Mouse (Mus musculus) heart, embryonic 15.5 days (tissue): Measurements from ENCODE around the gene Bcs1l. TPM values are rescaled to one million over a fixed set of nuclear protein-coding genes. Genes with fewer than 3 reads are reported as not detected.

Experiments used
- ATAC-seq: fragments of 200-750 bp; cut with Nextera tagmentation; replicated peaks from 2 replicates; pipeline ENCODE4 v1.8.0; 2017; ENCODE audit warnings: low read depth, moderate TSS enrichment; ENCODE audit not compliant: insufficient number of reproducible peaks, insufficient read depth, low FRiP score
- H3K27ac ChIP-seq: fragments of 300-500 bp; sonication (generic); 2 replicates; pipeline ENCODE4 v1.5.1; 2015; ENCODE audit warnings: mild to moderate bottlenecking, inconsistent platforms
- H3K27me3 ChIP-seq: fragments of 300-500 bp; sonication (generic); 2 replicates; pipeline ENCODE4 v1.6.1; 2015; ENCODE audit warnings: inconsistent platforms
- H3K36me3 ChIP-seq: fragments of 300-500 bp; sonication (generic); 2 replicates; pipeline ENCODE4 v1.6.1; 2015; ENCODE audit warnings: mild to moderate bottlenecking, inconsistent platforms
- H3K4me1 ChIP-seq: fragments of 300-500 bp; sonication (generic); replicated peaks from 2 replicates; pipeline ENCODE4 v1.6.1; 2015; ENCODE audit warnings: inconsistent platforms
- H3K4me2 ChIP-seq: fragments of 300-500 bp; sonication (generic); 2 replicates; pipeline ENCODE4 v1.6.1; 2015; ENCODE audit warnings: inconsistent platforms, mild to moderate bottlenecking, moderate library complexity
- H3K4me3 ChIP-seq: fragments of 300-500 bp; sonication (generic); 2 replicates; pipeline ENCODE4 v1.5.1; 2015; ENCODE audit warnings: mild to moderate bottlenecking, inconsistent platforms
- H3K9ac ChIP-seq: fragments of 300-500 bp; sonication (generic); 2 replicates; pipeline ENCODE4 v1.6.1; 2015; ENCODE audit warnings: mild to moderate bottlenecking, inconsistent platforms
- H3K9me3 ChIP-seq: fragments of 300-500 bp; sonication (generic); replicated peaks from 2 replicates; pipeline ENCODE4 v1.6.1; 2016; ENCODE audit warnings: inconsistent platforms
- WGBS: fragments of 180-500 bp; shearing (Covaris S2); methylation state at CpG from one replicate; pipeline ENCODE4 v1.1.7; 2015; ENCODE audit warnings: mixed read lengths; 5-methylcytosine and 5-hydroxymethylcytosine counted together
- polyA plus RNA-seq: library from polyadenylated mRNA; unstranded; fragments of >200 nt; fragmentation: Nextera tagmentation; extraction: Ambion mirVana; gene quantifications from 2 replicates; pipeline ENCODE4 v1.2.1, GENCODE M21; 2015

The Bcs1l gene
- 19.1 and 21.2 TPM in 2 replicates for polyA plus RNA-seq

GRCm38 (mm10) chr1:74587773-74588445 lies at the start of gene Bcs1l, which contains the start of gene Zfp142:
Bcs1l (plus strand) TSS chr1:74588289.
Zfp142 (minus strand) TSS chr1:74588246.
- H3K4me1 ChIP-seq: peaks cover 34% of the 10 kb centered on the region
- peak; percentile 99 for ATAC-seq
- WGBS: 0% methylated on average over 48 of the region's 48 CpGs

GRCm38 (mm10) chr1:74538650-74539049 lies 49.4 kb upstream of the Bcs1l start:
- Histone ChIP-seq H3K4me3 (no peak overlapping the region), H3K27me3 (peaks cover 4% of the 10 kb centered on the region; the same call in 1 of the 2 replicates), H3K4me2 (no peak overlapping the region), H3K27ac (no peak overlapping the region), H3K4me1 (peaks cover 5% of the 10 kb centered on the region; the same call in 1 of the 2 replicates), H3K9me3 (no peaks in the 10 kb centered on the region), H3K9ac (no peak overlapping the region), H3K36me3 (no peaks in the 10 kb centered on the region)
- no peak for ATAC-seq

More at GRCm38 (mm10) chr1:74587773-74588445, at the start of gene Bcs1l, which contains the start of gene Zfp142:
- Histone ChIP-seq H3K27ac (peak within 1 kb of the TSS; percentile 88), H3K9me3 (no peaks in the 10 kb centered on the region), H3K9ac (peak within 1 kb of the TSS; percentile 86), H3K27me3 (no peaks in the 10 kb centered on the region), H3K4me2 (peak within 1 kb of the TSS; percentile 76), H3K36me3 (peaks cover 23% of the 10 kb centered on the region), H3K4me3 (peak within 1 kb of the TSS; percentile 80)

GRCm38 (mm10) chr1:74542451-74542961 lies 45.6 kb upstream of the Bcs1l start, which contains the start of gene Plcd4:
Plcd4 (plus strand) TSS chr1:74542888.
- Histone ChIP-seq H3K27me3 (peaks cover 6% of the 10 kb centered on the region; the same call in 1 of the 2 replicates), H3K9ac (no peak within 1 kb of the TSS), H3K4me3 (0 out of 2 replicates have a peak within 1 kb of the TSS, but pooled peaks have one; percentile 1), H3K9me3 (no peaks in the 10 kb centered on the region), H3K27ac (no peak within 1 kb of the TSS), H3K4me2 (0 out of 2 replicates have a peak within 1 kb of the TSS, but pooled peaks have one; percentile 18), H3K4me1 (peaks cover 5% of the 10 kb centered on the region; the same call in 1 of the 2 replicates), H3K36me3 (no peaks in the 10 kb centered on the region)
- 5% methylated on average over 6 of the region's 6 CpGs for WGBS
- no peak for ATAC-seq

GRCm38 (mm10) chr1:74544184-74544583 lies 43.9 kb upstream of the Bcs1l start, which contains the start of gene Usp37:
Usp37 (minus strand) TSS chr1:74544284.
- Histone ChIP-seq H3K27ac (no peak within 1 kb of the TSS), H3K9me3 (no peaks in the 10 kb centered on the region), H3K4me2 (no peak within 1 kb of the TSS), H3K9ac (no peak within 1 kb of the TSS), H3K4me3 (no peak within 1 kb of the TSS), H3K27me3 (peaks cover 6% of the 10 kb centered on the region; the same call in 1 of the 2 replicates), H3K36me3 (no peaks in the 10 kb centered on the region), H3K4me1 (peaks cover 5% of the 10 kb centered on the region; the same call in 1 of the 2 replicates)
- 84% methylated on average over 4 of the region's 4 CpGs for WGBS
- ATAC-seq: no peak

- Histone ChIP-seq H3K4me3 (no peak overlapping the region), H3K4me1 (no peaks in the 10 kb centered on the region), H3K9me3 (no peaks in the 10 kb centered on the region), H3K36me3 (peaks cover under 1% of the 10 kb centered on the region), H3K9ac (no peak overlapping the region), H3K4me2 (no peak overlapping the region), H3K27me3 (no peaks in the 10 kb centered on the region), H3K27ac (no peak overlapping the region)
- no peak for ATAC-seq
- 82% methylated on average over 5 of the region's 5 CpGs for WGBS
Observed at GRCm38 (mm10) chr1:74559061-74559460, 29.0 kb upstream of the Bcs1l start.

GRCm38 (mm10) chr1:74565834-74566233 lies 22.3 kb upstream of the Bcs1l start:
- peaks cover 61% of the 10 kb centered on the region for H3K36me3 ChIP-seq
- ATAC-seq: no peak
- no peak overlapping the region for H3K4me3 ChIP-seq
- H3K4me1 ChIP-seq: no peaks in the 10 kb centered on the region
- 83% methylated on average over 6 of the region's 6 CpGs for WGBS
- no peak overlapping the region for H3K4me2 ChIP-seq
- H3K27ac ChIP-seq: no peak overlapping the region
- H3K9me3 ChIP-seq: no peaks in the 10 kb centered on the region
- H3K27me3 ChIP-seq: no peaks in the 10 kb centered on the region
- H3K9ac ChIP-seq: no peak overlapping the region

- no peak overlapping the region for H3K9ac ChIP-seq
- H3K4me1 ChIP-seq: no peaks in the 10 kb centered on the region
- H3K27ac ChIP-seq: no peak overlapping the region
- no peak overlapping the region for H3K4me2 ChIP-seq
- H3K27me3 ChIP-seq: no peaks in the 10 kb centered on the region
- peaks cover 88% of the 10 kb centered on the region for H3K36me3 ChIP-seq
- no peak overlapping the region for H3K4me3 ChIP-seq
- 85% methylated on average over 29 of the region's 29 CpGs for WGBS
- no peaks in the 10 kb centered on the region for H3K9me3 ChIP-seq
- ATAC-seq: no peak
Observed at GRCm38 (mm10) chr1:74569739-74570719, 18.1 kb upstream of the Bcs1l start.

- Histone ChIP-seq H3K27ac (no peak overlapping the region), H3K27me3 (no peaks in the 10 kb centered on the region), H3K9ac (no peak overlapping the region), H3K4me3 (no peak overlapping the region), H3K4me2 (no peak overlapping the region), H3K4me1 (peaks cover 25% of the 10 kb centered on the region), H3K9me3 (no peaks in the 10 kb centered on the region), H3K36me3 (peaks cover 40% of the 10 kb centered on the region)
- ATAC-seq: no peak
- WGBS: 88% methylated on average over 3 of the region's 3 CpGs
Observed at GRCm38 (mm10) chr1:74582621-74583020, 5.5 kb upstream of the Bcs1l start.

- 66% methylated on average over 3 of the region's 3 CpGs for WGBS
- H3K4me2 ChIP-seq: peak overlapping the region; percentile 6; the same call in 1 of the 2 replicates
- ATAC-seq: no peak
Observed at GRCm38 (mm10) chr1:74584616-74585398, 3.3 kb upstream of the Bcs1l start.

GRCm38 (mm10) chr1:74587233-74587772 lies 786 bp upstream of the Bcs1l start:
- Histone ChIP-seq H3K36me3 (peaks cover 23% of the 10 kb centered on the region), H3K9me3 (no peaks in the 10 kb centered on the region), H3K27ac (peak overlapping the region; percentile 88), H3K4me1 (peaks cover 34% of the 10 kb centered on the region), H3K4me3 (peak overlapping the region; percentile 80), H3K4me2 (peak overlapping the region; percentile 76), H3K9ac (peak overlapping the region; percentile 86), H3K27me3 (no peaks in the 10 kb centered on the region)
- no peak for ATAC-seq
- under 1% methylated on average over 24 of the region's 24 CpGs for WGBS

More at GRCm38 (mm10) chr1:74584616-74585398, 3.3 kb upstream of the Bcs1l start:
- peaks cover 34% of the 10 kb centered on the region for H3K4me1 ChIP-seq
- H3K9ac ChIP-seq: no peak overlapping the region
- H3K27ac ChIP-seq: peak overlapping the region; percentile 64
- no peak overlapping the region for H3K4me3 ChIP-seq
- H3K9me3 ChIP-seq: no peaks in the 10 kb centered on the region
- H3K27me3 ChIP-seq: no peaks in the 10 kb centered on the region
- H3K36me3 ChIP-seq: peaks cover 23% of the 10 kb centered on the region
